Mouse (Mus musculus) myocyte (in vitro differentiated cells): ENCODE measurements around the gene Caly. TPM values are rescaled to one million over a fixed set of nuclear protein-coding genes. Genes with fewer than 3 reads are reported as not detected.

Experiments used
- H3K27me3 ChIP-seq: one replicate; pipeline ENCODE4 v1.6.1; 2011; ENCODE audit not compliant: control insufficient read depth, insufficient read depth, insufficient read length
- H3K36me3 ChIP-seq: one replicate; pipeline ENCODE4 v1.6.1; 2011; ENCODE audit not compliant: control insufficient read depth, insufficient read depth
- H3K4me2 ChIP-seq: one replicate; pipeline ENCODE4 v1.6.1; 2011; ENCODE audit warnings: low read depth, control low read depth
- H3K4me3 ChIP-seq: one replicate; pipeline ENCODE4 v1.5.1; 2011; ENCODE audit warnings: mild to moderate bottlenecking, control low read depth, moderate library complexity
- H3K79me2 ChIP-seq: one replicate; pipeline ENCODE4 v1.6.1; 2011; ENCODE audit not compliant: control insufficient read depth, insufficient read depth
- H3ac ChIP-seq: one replicate; pipeline ENCODE4 v1.6.1; 2011; ENCODE audit not compliant: control insufficient read depth, insufficient read length
- CEBPB ChIP-seq: IDR thresholded peaks from 2 replicates; pipeline ENCODE4 v1.6.1; 2011; ENCODE audit warnings: mild to moderate bottlenecking, moderate library complexity; ENCODE audit not compliant: poor library complexity, insufficient read depth, severe bottlenecking
- E2F4 ChIP-seq: IDR thresholded peaks from one replicate; pipeline ENCODE4 v1.6.1; 2011; ENCODE audit warnings: mild to moderate bottlenecking, control low read depth, moderate library complexity; ENCODE audit not compliant: insufficient read depth
- MAX ChIP-seq: IDR thresholded peaks from one replicate; pipeline ENCODE4 v1.6.1; 2011; ENCODE audit warnings: low read depth, mild to moderate bottlenecking, control low read depth
- MYOD1 ChIP-seq, 3 experiments: IDR thresholded peaks; one replicate each; pipeline ENCODE4 v1.6.1; 2011; ENCODE audit warnings: control low read depth in 2 of 3, low read depth in 2 of 3, mild to moderate bottlenecking in 2 of 3, moderate library complexity in 1 of 3; ENCODE audit not compliant: insufficient read length in 2 of 3, control insufficient read depth in 1 of 3
- MYOG ChIP-seq, 3 experiments: IDR thresholded peaks; one replicate each; pipeline ENCODE4 v1.6.1; 2011; ENCODE audit warnings: control low read depth in 2 of 3, low read depth in 2 of 3, mild to moderate bottlenecking in 2 of 3; ENCODE audit not compliant: insufficient read length in 2 of 3, control insufficient read depth in 1 of 3, insufficient read depth in 1 of 3
- POLR2A ChIP-seq: IDR thresholded peaks from one replicate; pipeline ENCODE4 v1.6.1; 2011; ENCODE audit warnings: low read depth, mild to moderate bottlenecking, control low read depth, moderate library complexity; ENCODE audit not compliant: insufficient read length
- POLR2AphosphoS2 ChIP-seq: IDR thresholded peaks from one replicate; pipeline ENCODE4 v1.6.1; 2011; ENCODE audit warnings: low read depth, control low read depth; ENCODE audit not compliant: insufficient read length
- REST ChIP-seq: IDR thresholded peaks from one replicate; pipeline ENCODE4 v1.6.1; 2011; ENCODE audit warnings: mild to moderate bottlenecking, control low read depth, moderate library complexity; ENCODE audit not compliant: insufficient read depth, insufficient read length
- SRF ChIP-seq: IDR thresholded peaks from one replicate; pipeline ENCODE4 v1.6.1; 2011; ENCODE audit warnings: low read depth; ENCODE audit not compliant: control insufficient read depth, insufficient read length
- TCF12 ChIP-seq: IDR thresholded peaks from one replicate; pipeline ENCODE4 v1.6.1; 2011; ENCODE audit warnings: mild to moderate bottlenecking, control low read depth; ENCODE audit not compliant: poor library complexity, insufficient read depth, severe bottlenecking
- TCF3 ChIP-seq: IDR thresholded peaks from one replicate; pipeline ENCODE4 v1.6.1; 2011; ENCODE audit warnings: low read depth, control low read depth; ENCODE audit not compliant: insufficient read length
- USF1 ChIP-seq: IDR thresholded peaks from one replicate; pipeline ENCODE4 v1.6.1; 2011; ENCODE audit warnings: low read depth, mild to moderate bottlenecking, control low read depth, moderate library complexity
- polyA plus RNA-seq: library from polyadenylated mRNA; unstranded; fragments of >200 nt; fragmentation: generic; extraction: Trizol; gene quantifications from one replicate; pipeline ENCODE4 v1.2.1, GENCODE M21; 2012; ENCODE audit warnings: missing spikeins

Caly gene
- polyA plus RNA-seq, 1 experiment: not detected

DNA sequence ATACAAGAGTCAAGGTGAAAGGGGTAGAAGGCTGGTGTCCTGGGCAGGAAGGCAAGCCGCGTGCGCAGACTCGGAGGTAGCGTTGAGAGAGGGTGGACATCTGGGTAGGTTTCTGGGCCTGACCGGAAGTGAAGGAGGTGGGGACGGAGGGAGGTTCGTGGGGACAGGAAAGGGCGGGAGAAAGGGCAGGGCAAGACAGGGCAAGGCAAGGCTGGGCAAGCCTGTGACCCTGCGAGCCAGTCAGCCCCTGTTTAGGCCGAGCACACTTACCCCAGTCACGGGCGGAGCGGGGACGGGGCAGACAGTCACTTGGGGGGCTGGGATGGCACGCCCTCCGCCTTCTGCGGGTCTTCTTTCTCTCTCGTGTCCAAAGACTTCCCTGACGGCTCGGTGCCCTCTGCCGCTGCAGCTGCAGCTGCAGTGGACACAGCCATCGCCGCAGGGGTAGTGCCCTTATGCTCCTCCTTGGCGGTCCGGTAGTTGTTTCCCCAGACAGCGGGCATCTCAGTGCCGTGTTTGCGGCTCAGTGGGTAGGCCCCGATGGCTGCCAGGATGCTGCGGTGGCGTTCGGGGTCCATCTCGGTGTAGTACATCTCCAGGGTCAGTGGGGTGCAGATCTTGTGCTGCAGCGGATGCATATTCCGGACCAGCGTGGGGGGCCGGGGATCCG, 12.2 kb downstream of the Caly start:
- H3ac ChIP-seq: no peak overlapping the region
- H3K4me2 ChIP-seq: no peak overlapping the region
- no peaks in the 10 kb centered on the region for H3K36me3 ChIP-seq
- no peak overlapping the region for H3K4me3 ChIP-seq
- no peak for TF ChIP-seq USF1
- TF ChIP-seq SRF: no peak
- TF ChIP-seq MAX: no peak
- TF ChIP-seq CEBPB: no peak
- no peak for TF ChIP-seq REST
- no peak for TF ChIP-seq E2F4
- TF ChIP-seq MYOG (IDR thresholded peaks at IDR 0.05; ENCODE audit: control insufficient read depth in 1 of 3, insufficient read depth in 1 of 3, insufficient read length in 2 of 3, low read depth in 2 of 3): no peak
- no peak for TF ChIP-seq TCF12
- TF ChIP-seq POLR2A: no peak
- no peak for TF ChIP-seq POLR2AphosphoS2
- TF ChIP-seq MYOD1 (IDR thresholded peaks at IDR 0.05; ENCODE audit: control insufficient read depth in 1 of 3, insufficient read length in 2 of 3, low read depth in 2 of 3): no peak
- no peak for TF ChIP-seq TCF3
- peaks cover 16% of the 10 kb centered on the region for H3K27me3 ChIP-seq
- H3K79me2 ChIP-seq: no peaks in the 10 kb centered on the region

DNA sequence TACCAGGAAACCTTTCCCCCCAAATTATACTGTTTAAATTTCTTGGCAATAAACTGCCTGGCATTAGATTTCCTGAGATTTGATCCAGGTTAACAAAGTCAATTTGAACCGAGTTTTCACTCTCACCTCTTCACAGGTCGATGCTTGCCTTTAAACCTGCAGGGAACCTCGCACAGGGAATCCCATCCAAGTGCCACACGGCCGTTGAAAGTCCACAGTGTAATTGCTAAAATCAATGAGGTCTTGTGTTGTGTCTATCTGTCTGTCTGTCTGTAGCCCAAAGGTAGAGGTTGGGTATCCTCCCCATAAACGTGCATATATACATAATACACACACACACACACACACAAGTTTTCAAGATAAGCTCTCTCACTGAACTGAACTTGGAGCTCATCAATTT, 15.0 kb downstream of the Caly start:
- Histone ChIP-seq H3K36me3 (no peaks in the 10 kb centered on the region), H3K4me3 (no peak overlapping the region), H3ac (no peak overlapping the region), H3K4me2 (no peak overlapping the region), H3K79me2 (no peaks in the 10 kb centered on the region), H3K27me3 (peaks cover 34% of the 10 kb centered on the region)
- no peak for TF ChIP-seq REST
- no peak for TF ChIP-seq TCF3
- TF ChIP-seq POLR2AphosphoS2: no peak
- no peak for TF ChIP-seq E2F4
- TF ChIP-seq TCF12: no peak
- TF ChIP-seq SRF: no peak
- no peak for TF ChIP-seq POLR2A
- TF ChIP-seq MAX: no peak
- TF ChIP-seq CEBPB: no peak
- TF ChIP-seq MYOG (IDR thresholded peaks at IDR 0.05; ENCODE audit: control insufficient read depth in 1 of 3, insufficient read depth in 1 of 3, insufficient read length in 2 of 3, low read depth in 2 of 3): no peak
- no peak for TF ChIP-seq MYOD1 (IDR thresholded peaks at IDR 0.05; ENCODE audit: control insufficient read depth in 1 of 3, insufficient read length in 2 of 3, low read depth in 2 of 3)
- no peak for TF ChIP-seq USF1

DNA sequence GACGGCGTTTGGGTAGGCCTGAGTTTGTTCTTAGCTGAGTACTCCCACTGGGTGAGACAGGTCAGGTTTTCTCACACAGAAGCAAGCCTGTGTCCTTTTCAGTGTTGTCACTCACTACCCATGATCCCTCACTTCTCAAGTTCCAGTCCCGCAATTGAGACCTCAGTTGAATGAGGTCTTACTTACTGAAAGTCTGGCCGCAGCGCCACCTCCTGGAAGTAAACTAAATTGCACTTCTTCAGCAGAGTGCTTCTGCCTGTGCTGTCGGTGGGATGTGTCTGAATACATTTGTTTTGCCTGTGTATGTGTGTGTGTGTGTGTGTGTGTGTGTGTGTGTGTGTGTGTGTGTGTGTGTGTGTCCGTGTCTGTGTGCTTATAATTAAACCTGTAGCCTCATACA, 19.3 kb downstream of the Caly start:
- no peak overlapping the region for H3ac ChIP-seq
- H3K79me2 ChIP-seq: no peaks in the 10 kb centered on the region
- peaks cover 40% of the 10 kb centered on the region for H3K27me3 ChIP-seq
- no peak overlapping the region for H3K4me2 ChIP-seq
- no peak overlapping the region for H3K4me3 ChIP-seq
- TF ChIP-seq POLR2AphosphoS2: no peak
- no peak for TF ChIP-seq REST
- no peak for TF ChIP-seq MYOD1 (IDR thresholded peaks at IDR 0.05; ENCODE audit: control insufficient read depth in 1 of 3, insufficient read length in 2 of 3, low read depth in 2 of 3)
- TF ChIP-seq CEBPB: no peak
- TF ChIP-seq E2F4: no peak
- TF ChIP-seq MYOG (IDR thresholded peaks at IDR 0.05; ENCODE audit: control insufficient read depth in 1 of 3, insufficient read depth in 1 of 3, insufficient read length in 2 of 3, low read depth in 2 of 3): no peak
- TF ChIP-seq MAX: no peak
- TF ChIP-seq USF1: no peak
- TF ChIP-seq POLR2A: no peak
- TF ChIP-seq TCF12: no peak
- TF ChIP-seq SRF: no peak
- TF ChIP-seq TCF3: no peak
- H3K36me3 ChIP-seq: no peaks in the 10 kb centered on the region

DNA sequence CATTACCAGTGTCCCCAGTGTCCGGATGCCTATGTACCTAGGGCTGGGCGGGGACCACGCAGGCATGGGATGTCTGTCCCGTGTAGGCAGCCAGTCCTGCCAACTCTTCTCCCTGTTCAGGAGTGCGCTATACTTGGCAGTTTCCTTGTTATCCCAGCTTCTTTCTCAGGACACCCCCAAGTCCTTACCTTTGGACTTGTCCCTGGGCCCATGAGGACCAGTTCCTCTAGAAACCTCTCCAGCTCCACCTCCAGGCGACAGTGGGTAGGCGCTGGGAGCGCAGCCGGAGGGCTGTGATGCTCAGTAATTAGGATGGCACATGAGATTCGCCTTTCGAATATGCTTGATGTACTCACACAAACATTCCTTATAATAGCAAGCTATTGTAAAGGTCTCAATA, 20.0 kb downstream of the Caly start:
- Histone ChIP-seq H3K36me3 (no peaks in the 10 kb centered on the region), H3K27me3 (peaks cover 34% of the 10 kb centered on the region), H3K4me2 (no peak overlapping the region), H3ac (no peak overlapping the region), H3K79me2 (no peaks in the 10 kb centered on the region), H3K4me3 (no peak overlapping the region)
- TF ChIP-seq POLR2A (no peak), POLR2AphosphoS2 (no peak), MYOG (IDR thresholded peaks at IDR 0.05; ENCODE audit: control insufficient read depth in 1 of 3, insufficient read depth in 1 of 3, insufficient read length in 2 of 3, low read depth in 2 of 3) (no peak), REST (no peak), MYOD1 (IDR thresholded peaks at IDR 0.05; ENCODE audit: control insufficient read depth in 1 of 3, insufficient read length in 2 of 3, low read depth in 2 of 3) (no peak), E2F4 (no peak), USF1 (no peak), SRF (no peak), CEBPB (no peak)
